Mouse (Mus musculus): ENCODE data around the gene Mybpc1. TPM values are rescaled to one million over a fixed set of nuclear protein-coding genes. Genes with fewer than 3 reads are reported as not detected.

The Mybpc1 gene
- polyA plus RNA-seq (2012; rRNA removed): 0.77 and 2.1 TPM in 2 replicates

GRCm38 (mm10) chr10:88604943-88605342, at the start of gene Mybpc1:
Gene Mybpc1 (minus strand): TSS chr10:88605152.

GRCm38 (mm10) chr10:88503421-88504314, 101.3 kb downstream of the Mybpc1 start, which contains the start of gene Chpt1:
Gene Chpt1 (minus strand): TSS chr10:88504073.

Other genes starting within 250 kb of the Mybpc1 start
- 2.9 and 3.1 TPM in 2 replicates for gene Dram1, start 226.1 kb downstream of the Mybpc1 start, polyA plus RNA-seq (2012; rRNA removed)
- gene Gnptab, start 226.0 kb downstream of the Mybpc1 start, polyA plus RNA-seq (2012; rRNA removed): 2.0 and 2.9 TPM in 2 replicates
- not detected in 2 replicates for gene Sycp3, start 145.6 kb downstream of the Mybpc1 start, polyA plus RNA-seq (2012; rRNA removed)
- 50.1 and 78.0 TPM in 2 replicates for gene Chpt1, start 101.1 kb downstream of the Mybpc1 start, polyA plus RNA-seq (2012; rRNA removed)
- not detected in 2 replicates for gene Spic, start 79.9 kb upstream of the Mybpc1 start, polyA plus RNA-seq (2012; rRNA removed)
- 4.0 and 4.7 TPM in 2 replicates for gene Arl1, start 125.7 kb upstream of the Mybpc1 start, polyA plus RNA-seq (2012; rRNA removed)
- gene Utp20, start 221.7 kb upstream of the Mybpc1 start, polyA plus RNA-seq (2012; rRNA removed): 0.40 and 1.5 TPM in 2 replicates

Measured in stomach, adult 2 months (tissue).